Mouse (Mus musculus) MEL (cell line): ENCODE results near the gene Emg1. TPM values are rescaled to one million over a fixed set of nuclear protein-coding genes. Genes with fewer than 3 reads are reported as not detected.

Experiments
- DNase-seq: peaks from one replicate; pipeline ENCODE4 v3.0.0; 2011; ENCODE audit warnings: low read depth, low spot score
- H3K27ac ChIP-seq: 2 replicates; pipeline ENCODE4 v1.5.1; 2012; ENCODE audit warnings: low read depth, mild to moderate bottlenecking, control low read depth, low read length, moderate library complexity; ENCODE audit not compliant: control insufficient read depth
- H3K27me3 ChIP-seq, 2 experiments: fragments of 150-350 bp in 1 of 2; sonication (generic) in 1 of 2; 2 replicates each; pipeline ENCODE4 v1.6.1; 2012; ENCODE audit warnings: low read length in 2 of 2, mild to moderate bottlenecking in 2 of 2, improper control_type of control experiment in 1 of 2, moderate library complexity in 1 of 2; ENCODE audit not compliant: insufficient read depth in 2 of 2, control insufficient read depth in 1 of 2
- H3K36me3 ChIP-seq, 2 experiments: 2 replicates each; pipeline ENCODE4 v1.6.1; 2012 to 2014; ENCODE audit warnings: low read length in 2 of 2, improper control_type of control experiment in 1 of 2, inconsistent platforms in 1 of 2, mild to moderate bottlenecking in 1 of 2; ENCODE audit not compliant: insufficient read depth in 2 of 2, control insufficient read depth in 1 of 2
- H3K4me1 ChIP-seq, 2 experiments: fragments of 150-350 bp in 1 of 2; sonication (generic) in 1 of 2; 2 replicates each; pipeline ENCODE4 v1.6.1; 2012; ENCODE audit warnings: low read length in 2 of 2, improper control_type of control experiment in 1 of 2, mild to moderate bottlenecking in 1 of 2; ENCODE audit not compliant: insufficient read depth in 2 of 2, control insufficient read depth in 1 of 2
- H3K4me3 ChIP-seq, 2 experiments: fragments of 150-350 bp in 1 of 2; sonication (generic) in 1 of 2; 2 replicates each; pipeline ENCODE4 v1.5.1; 2012; ENCODE audit warnings: low read depth in 2 of 2, low read length in 2 of 2, mild to moderate bottlenecking in 2 of 2, moderate library complexity in 2 of 2, control low read depth in 1 of 2, improper control_type of control experiment in 1 of 2; ENCODE audit not compliant: control insufficient read depth in 1 of 2, insufficient read depth in 1 of 2
- H3K79me2 ChIP-seq: 2 replicates; pipeline ENCODE4 v1.6.1; 2012; ENCODE audit warnings: mild to moderate bottlenecking, low read length, moderate library complexity; ENCODE audit not compliant: control insufficient read depth, poor library complexity, insufficient read depth
- H3K9ac ChIP-seq: 2 replicates; pipeline ENCODE4 v1.6.1; 2012; ENCODE audit warnings: low read depth, mild to moderate bottlenecking, control low read depth, low read length, moderate library complexity; ENCODE audit not compliant: control insufficient read depth, poor library complexity, severe bottlenecking
- H3K9me3 ChIP-seq: fragments of 150-350 bp; sonication (generic); replicated peaks from 2 replicates; pipeline ENCODE4 v1.6.1; 2012; ENCODE audit warnings: mild to moderate bottlenecking, low read length, improper control_type of control experiment, moderate library complexity; ENCODE audit not compliant: insufficient read depth
- BHLHE40 ChIP-seq: IDR thresholded peaks from 2 replicates; pipeline ENCODE4 v1.6.1; 2012; ENCODE audit warnings: low read depth, mild to moderate bottlenecking, inconsistent platforms, low read length, improper control_type of control experiment, borderline replicate concordance
- CHD2 ChIP-seq: IDR thresholded peaks from 2 replicates; pipeline ENCODE4 v1.6.1; 2011; ENCODE audit warnings: low read length, improper control_type of control experiment
- CTCF ChIP-seq, 3 experiments: IDR thresholded peaks in 2 of 3; conservative IDR thresholded peaks in 1 of 3; 2 replicates each; pipeline ENCODE4 v1.5.1; 2011 to 2012; ENCODE audit warnings: low read length in 3 of 3, low read depth in 2 of 3, mild to moderate bottlenecking in 2 of 3, improper control_type of control experiment in 1 of 3, inconsistent platforms in 1 of 3, mixed read lengths in 1 of 3, moderate library complexity in 1 of 3; ENCODE audit not compliant: control insufficient read depth in 1 of 3, insufficient read depth in 1 of 3, poor library complexity in 1 of 3, severe bottlenecking in 1 of 3
- ELF1 ChIP-seq: IDR thresholded peaks from 2 replicates; pipeline ENCODE4 v1.6.1; 2014; ENCODE audit warnings: low read depth, mild to moderate bottlenecking, inconsistent platforms, low read length, improper control_type of control experiment, moderate library complexity
- EP300 ChIP-seq, 2 experiments: IDR thresholded peaks; 2 replicates each; pipeline ENCODE4 v1.6.1; 2011; ENCODE audit warnings: improper control_type of control experiment in 2 of 2, low read length in 2 of 2, low read depth in 1 of 2, mild to moderate bottlenecking in 1 of 2
- GATA1 ChIP-seq: IDR thresholded peaks from 2 replicates; pipeline ENCODE4 v1.6.1; 2011; ENCODE audit warnings: low read depth, low read length, improper control_type of control experiment
- HCFC1 ChIP-seq: IDR thresholded peaks from 2 replicates; pipeline ENCODE4 v1.6.1; 2012; ENCODE audit warnings: low read depth, mild to moderate bottlenecking, inconsistent platforms, low read length, improper control_type of control experiment, moderate library complexity
- KAT2A ChIP-seq: conservative IDR thresholded peaks from 2 replicates; pipeline ENCODE4 v1.6.1; 2012; ENCODE audit warnings: low read depth, low read length, improper control_type of control experiment, inconsistent platforms
- MAX ChIP-seq: IDR thresholded peaks from 2 replicates; pipeline ENCODE4 v1.6.1; 2011; ENCODE audit warnings: low read length, improper control_type of control experiment
- MAZ ChIP-seq: IDR thresholded peaks from 2 replicates; pipeline ENCODE4 v1.6.1; 2012; ENCODE audit warnings: low read depth, mild to moderate bottlenecking, inconsistent platforms, low read length, improper control_type of control experiment
- MEF2A ChIP-seq: IDR thresholded peaks from 2 replicates; pipeline ENCODE4 v1.6.1; 2014; ENCODE audit warnings: low read depth, mild to moderate bottlenecking, inconsistent platforms, low read length, improper control_type of control experiment; ENCODE audit not compliant: poor library complexity, insufficient replicate concordance, severe bottlenecking; ENCODE audit errors: extremely low read depth
- MYB ChIP-seq: IDR thresholded peaks from 2 replicates; pipeline ENCODE4 v1.6.1; 2011; ENCODE audit warnings: mild to moderate bottlenecking, low read depth, low read length, improper control_type of control experiment
- NELFE ChIP-seq: IDR thresholded peaks from 2 replicates; pipeline ENCODE4 v1.6.1; 2011; ENCODE audit warnings: low read depth, low read length, improper control_type of control experiment
- POLR2A ChIP-seq, 2 experiments: IDR thresholded peaks; 2 replicates each; pipeline ENCODE4 v1.6.1; 2011 to 2012; ENCODE audit warnings: low read length in 2 of 2, mild to moderate bottlenecking in 2 of 2, control low read depth in 1 of 2, improper control_type of control experiment in 1 of 2, low read depth in 1 of 2, moderate library complexity in 1 of 2; ENCODE audit not compliant: control insufficient read depth in 1 of 2, insufficient read depth in 1 of 2, poor library complexity in 1 of 2
- POLR2AphosphoS5 ChIP-seq: IDR thresholded peaks from 2 replicates; pipeline ENCODE4 v1.6.1; 2012; ENCODE audit warnings: low read depth, borderline replicate concordance, mild to moderate bottlenecking, inconsistent platforms, low read length, moderate library complexity, mixed read lengths
- SIN3A ChIP-seq: IDR thresholded peaks from 2 replicates; pipeline ENCODE4 v1.6.1; 2012; ENCODE audit warnings: low read length, improper control_type of control experiment, inconsistent platforms
- TCF12 ChIP-seq: IDR thresholded peaks from 2 replicates; pipeline ENCODE4 v1.6.1; 2014; ENCODE audit warnings: low read depth, mild to moderate bottlenecking, inconsistent platforms, low read length, improper control_type of control experiment, moderate library complexity
- UBTF ChIP-seq: IDR thresholded peaks from 2 replicates; pipeline ENCODE4 v1.6.1; 2012; ENCODE audit warnings: low read depth, mild to moderate bottlenecking, inconsistent platforms, low read length, improper control_type of control experiment, moderate library complexity, borderline replicate concordance; ENCODE audit not compliant: insufficient read depth
- USF1 ChIP-seq: IDR thresholded peaks from 2 replicates; pipeline ENCODE4 v1.6.1; 2014; ENCODE audit warnings: low read depth, mild to moderate bottlenecking, inconsistent platforms, low read length, improper control_type of control experiment, moderate library complexity
- ZC3H11A ChIP-seq: IDR thresholded peaks from 2 replicates; pipeline ENCODE4 v1.6.1; 2012; ENCODE audit warnings: low read depth, mild to moderate bottlenecking, inconsistent platforms, low read length, improper control_type of control experiment
- ZMIZ1 ChIP-seq: IDR thresholded peaks from 2 replicates; pipeline ENCODE4 v1.6.1; 2012; ENCODE audit warnings: low read depth, mild to moderate bottlenecking, inconsistent platforms, low read length, improper control_type of control experiment, moderate library complexity
- ZNF384 ChIP-seq: IDR thresholded peaks from 2 replicates; pipeline ENCODE4 v1.6.1; 2012; ENCODE audit warnings: low read depth, mild to moderate bottlenecking, inconsistent platforms, low read length, improper control_type of control experiment
- polyA plus RNA-seq, 2 experiments: library from polyadenylated mRNA; stranded (reverse) in 1 of 2; unstranded in 1 of 2; fragments of >175 nt in 1 of 2; fragments of >200 nt in 1 of 2; gene quantifications; 2 replicates each; pipeline versions ENCODE4 v1.2.1 to v1.2.4; 2012; ENCODE audit warnings: low replicate concordance in 2 of 2, low read depth in 1 of 2; ENCODE audit not compliant: insufficient read length in 2 of 2, insufficient read depth in 1 of 2, missing spikeins in 1 of 2
- total RNA-seq: library from RNA; depleted of rRNA; stranded (reverse); fragments of 300-350 nt; gene quantifications from 2 replicates; pipeline ENCODE4 v1.2.3, GENCODE M21; 2012

Emg1 gene
- total and polyA plus RNA-seq, 3 experiments = 346 to 391 TPM; not detected in 1

GRCm38 (mm10) chr6:124699962-124700610 is 11.9 kb downstream of the Emg1 start:
- peaks cover 0 to 5% of the 10 kb centered on the region in 2 experiments; a peak in 2 of 4 replicates for H3K4me1 ChIP-seq
- no peak for TF ChIP-seq ZC3H11A
- TF ChIP-seq POLR2AphosphoS5 = 0 out of 2 replicates have a peak, but pooled peaks have one; percentile 20
- H3K36me3 ChIP-seq = peaks cover 12 to 19% of the 10 kb centered on the region in 2 experiments
- no peak overlapping the region for H3K4me3 ChIP-seq
- H3K27ac ChIP-seq = no peak overlapping the region
- no peaks in the 10 kb centered on the region for H3K79me2 ChIP-seq
- no peaks in the 10 kb centered on the region for H3K9me3 ChIP-seq
- no peak overlapping the region for H3K9ac ChIP-seq
- DNase-seq = no peak
- H3K27me3 ChIP-seq = no peaks in the 10 kb centered on the region

- DNase-seq = no peak
- H3K36me3 ChIP-seq = peaks cover 8 to 14% of the 10 kb centered on the region in 2 experiments
- H3K9ac ChIP-seq = no peak overlapping the region
Observed at GRCm38 (mm10) chr6:124699366-124699765, 12.6 kb downstream of the Emg1 start.

GRCm38 (mm10) chr6:124698751-124699150 is 13.2 kb downstream of the Emg1 start:
- Histone ChIP-seq H3K9me3 (no peaks in the 10 kb centered on the region), H3K4me3 (no peak overlapping the region), H3K27ac (no peak overlapping the region), H3K27me3 (no peaks in the 10 kb centered on the region), H3K4me1 (no peaks in the 10 kb centered on the region; a peak in 1 of 4 replicates), H3K36me3 (peaks cover 8% of the 10 kb centered on the region in 2 experiments), H3K79me2 (no peaks in the 10 kb centered on the region; the same call in 1 of the 2 replicates), H3K9ac (no peak overlapping the region)
- DNase-seq = no peak
- no peak for TF ChIP-seq TCF12
- no peak for TF ChIP-seq EP300 (IDR thresholded peaks at IDR 0.05; ENCODE audit: low read depth in 1 of 2, low read length in 2 of 2)
- TF ChIP-seq POLR2A (IDR thresholded peaks at IDR 0.05; ENCODE audit: control insufficient read depth in 1 of 2, insufficient read depth in 1 of 2, low read depth in 1 of 2, low read length in 2 of 2, poor library complexity in 1 of 2) = no peak
- no peak for TF ChIP-seq NELFE
- TF ChIP-seq MEF2A = no peak
- TF ChIP-seq GATA1 = no peak
- TF ChIP-seq POLR2AphosphoS5 = no peak
- TF ChIP-seq MAX = no peak
- no peak for TF ChIP-seq HCFC1
- no peak for TF ChIP-seq UBTF
- TF ChIP-seq SIN3A = no peak
- no peak for TF ChIP-seq ZMIZ1
- no peak for TF ChIP-seq ZNF384
- TF ChIP-seq USF1 = no peak
- TF ChIP-seq CHD2 = no peak
- TF ChIP-seq ZC3H11A = no peak
- TF ChIP-seq MAZ = no peak
- no peak for TF ChIP-seq CTCF (IDR thresholded peaks at IDR 0.05 in 2 of 3, conservative IDR thresholded peaks at IDR 0.05 in 1 of 3; ENCODE audit: control insufficient read depth in 1 of 3, insufficient read depth in 1 of 3, low read depth in 2 of 3, low read length in 3 of 3, poor library complexity in 1 of 3, severe bottlenecking in 1 of 3)
- no peak for TF ChIP-seq MYB

More at GRCm38 (mm10) chr6:124699366-124699765, 12.6 kb downstream of the Emg1 start:
- TF ChIP-seq ELF1 (no peak), NELFE (no peak), USF1 (no peak), KAT2A (no peak), BHLHE40 (no peak)
- Histone ChIP-seq H3K79me2 (no peaks in the 10 kb centered on the region), H3K9me3 (no peaks in the 10 kb centered on the region), H3K4me3 (no peak overlapping the region), H3K27me3 (no peaks in the 10 kb centered on the region), H3K27ac (no peak overlapping the region), H3K4me1 (peaks cover 0 to 4% of the 10 kb centered on the region in 2 experiments; a peak in 2 of 4 replicates)
